Mouse (Mus musculus): ENCODE measurements around the gene Brd2. TPM values are rescaled to one million over a fixed set of nuclear protein-coding genes. Genes with fewer than 3 reads are reported as not detected.
A peak's percentile ranks its signal among the peaks of the same experiment; 100 is the strongest.

The Brd2 gene
- total RNA-seq, 2 experiments from 2014 or later: 182 to 193 TPM

DNA sequence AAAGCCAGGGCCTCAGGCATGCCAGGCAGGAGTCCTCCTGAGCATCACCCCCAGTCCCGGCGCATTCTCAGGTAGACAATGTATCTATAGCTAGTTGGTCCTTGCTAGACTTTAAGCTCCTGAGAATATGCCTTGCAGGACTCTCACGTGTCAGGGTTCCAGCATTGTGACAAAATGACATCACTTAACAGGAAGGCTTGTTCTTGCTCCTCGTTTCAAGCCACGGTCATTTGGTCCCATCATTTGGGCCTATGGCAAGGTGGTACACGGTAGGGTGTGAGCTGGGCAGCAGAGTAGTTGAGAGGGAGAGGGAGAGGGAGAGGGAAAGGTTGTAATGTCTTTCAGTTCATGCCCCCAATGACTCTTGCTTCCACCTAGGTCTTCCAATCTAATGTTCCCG is 9.5 kb upstream of the Brd2 start:
- DNase-seq: no peak

DNA sequence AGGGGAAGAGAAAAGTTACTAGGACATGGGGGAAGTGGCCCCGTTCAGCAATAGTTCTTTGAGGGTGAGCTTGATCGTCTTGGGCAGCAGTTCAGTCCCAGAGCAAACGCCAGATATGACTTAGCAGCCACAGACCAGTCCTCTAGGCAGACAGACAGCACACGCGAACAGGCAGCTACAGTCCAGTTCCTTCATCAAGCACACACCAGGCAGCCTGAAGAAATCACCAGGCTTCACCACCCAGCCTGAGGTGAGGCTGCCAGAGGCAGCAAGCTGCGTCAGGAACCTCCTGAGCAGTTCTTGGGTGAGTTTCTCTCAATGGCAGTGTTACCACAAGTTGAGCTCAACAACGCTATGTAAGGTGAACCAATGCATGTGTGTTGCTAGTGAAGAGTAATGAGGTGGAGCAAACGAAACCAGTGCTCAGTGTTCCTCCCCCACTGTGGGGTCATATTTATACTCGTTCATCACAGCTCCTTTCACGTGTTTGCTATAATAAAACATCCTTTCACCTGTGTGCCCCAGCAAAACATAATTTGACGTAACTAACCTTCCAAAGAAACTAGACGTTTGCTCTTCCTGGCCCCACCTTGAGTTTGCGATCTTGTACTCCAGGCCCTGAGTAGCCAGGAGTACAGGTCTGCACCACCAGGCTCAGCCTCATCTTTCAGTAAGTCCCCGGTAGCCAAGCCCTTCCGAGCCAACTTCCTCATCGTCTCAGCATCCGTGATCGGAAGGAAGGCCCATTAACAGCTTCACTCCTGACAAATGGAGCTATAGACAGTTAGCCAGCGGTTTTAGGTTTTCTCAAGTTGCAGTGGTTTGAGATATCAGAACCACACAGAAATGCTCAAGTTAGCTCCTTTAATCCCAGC is 7.9 kb upstream of the Brd2 start:
- DNase-seq: no peak

DNA sequence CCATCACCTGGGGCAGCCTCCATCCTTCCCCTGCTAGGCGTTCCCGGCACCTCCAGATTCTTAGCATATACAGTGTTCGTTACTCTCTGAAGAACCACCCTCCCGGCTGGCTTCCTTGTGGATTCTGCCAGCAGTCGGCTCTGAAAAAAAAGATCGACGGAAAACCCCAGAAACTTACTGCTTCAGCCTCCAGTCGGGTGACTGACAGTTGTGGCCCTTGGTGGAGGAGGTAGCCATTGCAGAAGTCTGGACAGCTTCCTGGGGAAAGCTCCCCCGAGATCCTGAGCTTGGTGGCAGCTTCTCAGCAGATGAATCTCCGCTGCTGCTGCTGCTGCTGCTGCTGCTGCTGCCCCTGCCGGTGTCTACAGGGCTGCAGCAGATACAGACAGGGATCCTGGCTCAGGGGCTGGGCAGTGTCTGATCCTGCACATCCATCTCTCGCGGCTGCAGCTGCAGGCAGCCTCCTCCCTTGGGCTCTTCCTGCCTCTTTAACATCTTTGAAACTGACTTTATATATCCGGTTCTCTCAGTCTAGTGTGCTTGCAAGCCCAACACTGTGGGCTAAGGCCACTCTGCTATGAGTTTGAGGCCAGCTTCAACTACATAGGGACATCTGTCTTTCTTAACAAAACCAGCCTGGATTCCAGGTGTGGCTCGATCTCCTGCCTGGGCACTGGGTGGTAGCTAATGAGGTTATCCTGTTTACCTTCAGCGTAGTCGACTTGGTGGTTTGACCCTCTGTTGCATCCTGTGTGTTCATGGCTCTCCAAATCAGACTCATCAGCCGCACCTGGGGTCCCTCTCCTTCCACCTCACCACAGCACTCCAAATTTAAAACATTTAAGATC is 6.7 kb upstream of the Brd2 start:
- no peak for DNase-seq

DNA sequence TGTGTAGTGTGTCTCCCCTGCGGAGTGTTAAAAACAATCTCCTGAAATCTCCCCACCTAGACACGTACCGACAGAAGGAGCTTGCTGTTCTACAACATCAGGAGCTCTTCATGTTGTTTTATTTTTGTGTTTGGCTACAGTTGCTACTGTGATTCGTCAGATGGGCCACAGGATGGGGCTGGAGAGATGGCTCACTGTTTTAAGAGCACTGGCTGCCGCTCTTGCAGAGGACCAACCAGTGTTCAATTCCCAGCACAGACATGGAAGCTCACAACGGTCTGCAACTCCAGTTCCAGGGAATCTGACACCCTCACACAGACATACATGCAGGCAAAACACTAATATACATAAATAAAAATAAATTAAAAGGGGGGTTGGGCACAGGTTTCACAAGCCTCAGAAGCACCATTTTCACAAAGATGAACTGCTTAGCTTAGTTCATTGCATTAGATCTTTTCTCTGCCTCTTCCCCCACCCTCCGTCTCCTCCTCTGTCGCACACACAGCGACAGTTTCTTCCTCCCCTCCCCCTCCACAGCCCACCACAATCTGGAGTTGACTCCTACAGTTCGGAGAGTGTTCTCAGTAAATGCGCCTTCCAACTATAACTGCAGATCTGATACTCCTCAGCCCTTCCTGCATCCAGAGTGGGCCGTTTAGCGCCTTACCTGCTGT is 6.0 kb upstream of the Brd2 start:
- DNase-seq: peak in 1 of 2 experiments; percentile 68

DNA sequence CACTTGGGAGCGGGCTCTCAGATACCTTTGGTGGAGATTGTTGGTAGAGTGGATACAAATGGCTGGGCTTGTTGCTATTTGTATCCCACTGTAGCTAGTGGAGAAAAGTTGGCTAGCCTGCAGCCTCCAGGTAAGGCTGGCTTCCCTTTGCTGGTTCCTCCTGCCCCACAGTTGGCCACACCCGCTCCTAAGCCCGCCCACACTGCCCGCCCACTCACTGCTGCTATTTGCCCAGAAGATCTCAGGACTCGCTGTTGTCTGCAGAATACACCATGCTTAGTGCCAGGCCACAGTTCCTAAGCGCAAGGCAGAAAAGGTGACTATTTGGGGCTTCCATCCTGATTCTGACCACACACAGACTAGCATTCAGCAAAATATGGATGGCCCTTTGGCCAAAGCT is 5.0 kb upstream of the Brd2 start:
- DNase-seq: peak in 1 of 2 experiments; percentile 66

DNA sequence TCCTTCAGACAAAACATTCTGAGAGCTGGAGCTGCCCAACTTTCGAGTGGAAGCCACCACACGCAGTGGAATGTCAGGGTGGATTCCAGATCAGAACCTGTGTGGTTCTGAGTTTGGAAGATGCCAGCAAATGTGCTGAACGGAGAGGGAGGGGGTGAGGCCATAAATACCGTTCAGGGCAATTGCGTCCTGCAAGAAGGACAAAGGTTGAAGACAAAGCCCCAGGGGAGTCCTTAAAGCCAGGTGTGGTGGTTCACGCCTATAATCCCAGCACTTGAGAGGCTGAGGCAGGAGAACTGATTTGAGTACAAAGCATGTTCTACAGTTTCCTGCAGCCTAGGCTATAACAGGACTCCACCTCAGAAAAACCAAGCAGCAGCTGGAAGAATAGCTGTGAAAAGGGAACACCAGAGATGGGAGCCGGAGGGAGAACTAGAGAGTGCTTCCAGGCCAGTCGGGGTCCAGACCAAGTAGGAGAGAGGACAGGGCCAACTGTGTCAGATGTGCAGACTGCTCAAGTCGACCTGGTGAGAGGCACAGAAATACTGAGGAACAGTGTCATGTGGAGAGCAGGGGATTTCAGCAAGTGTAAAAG is 4.5 kb upstream of the Brd2 start:
- no peak for DNase-seq

DNA sequence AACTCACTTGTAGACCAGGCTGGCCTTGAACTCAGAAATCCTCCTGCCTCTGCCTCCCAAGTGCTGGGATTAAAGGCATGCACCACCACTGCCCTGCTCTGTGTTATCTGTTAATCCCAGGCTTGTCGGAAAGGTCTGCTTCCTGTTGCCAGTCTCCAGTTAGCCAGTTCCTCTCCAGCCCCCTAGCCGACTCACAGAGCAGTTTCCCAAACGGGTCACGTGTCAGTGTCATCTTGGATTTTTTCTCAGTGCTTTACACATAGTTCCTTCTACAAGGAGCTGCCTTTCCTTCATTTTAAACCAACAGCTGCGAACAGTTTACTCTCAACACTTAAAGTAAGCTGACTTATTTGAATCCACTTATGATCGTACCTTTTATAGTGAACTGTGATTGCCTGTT is 2.2 kb upstream of the Brd2 start:
- no peak for DNase-seq

DNA sequence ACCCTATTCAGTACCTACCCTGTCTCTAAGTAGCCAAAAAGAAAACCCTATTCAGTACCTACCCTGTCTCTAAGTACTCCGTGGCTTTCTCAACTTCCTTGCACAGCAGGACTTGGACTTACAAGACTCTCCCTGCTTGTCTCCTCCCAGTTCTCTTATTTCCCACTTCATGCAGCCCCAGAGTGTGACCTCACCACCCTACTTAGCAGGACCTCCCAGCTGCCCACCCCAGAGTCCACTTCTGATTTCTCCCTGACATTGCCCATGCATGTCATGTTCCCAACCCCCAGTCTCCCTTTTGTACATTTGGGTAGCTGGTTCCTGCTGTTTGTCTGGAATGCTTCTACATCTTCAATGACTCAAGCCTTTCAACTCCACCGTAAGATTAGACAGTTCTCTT is 1.1 kb upstream of the Brd2 start:
- no peak for DNase-seq

DNA sequence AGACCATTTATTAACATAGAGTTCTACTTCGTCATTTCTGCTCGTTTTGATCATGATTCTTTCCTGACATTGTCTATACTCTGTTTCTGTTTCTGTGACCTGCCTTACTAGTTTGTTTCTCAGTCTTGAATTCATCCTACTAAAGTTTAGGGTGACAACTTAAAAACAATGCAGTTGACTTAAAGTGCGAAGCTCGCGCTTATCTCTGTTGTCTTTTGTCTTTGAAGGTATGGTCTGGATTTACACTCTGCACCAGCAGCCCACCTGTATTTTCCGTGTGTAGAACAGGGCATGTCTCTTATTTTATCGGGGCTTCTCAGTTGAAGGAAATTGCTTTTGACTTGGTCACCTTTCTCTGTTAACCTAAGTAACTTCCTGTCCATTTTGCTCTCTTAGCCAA is 677 bp upstream of the Brd2 start:
- DNase-seq: no peak

DNA sequence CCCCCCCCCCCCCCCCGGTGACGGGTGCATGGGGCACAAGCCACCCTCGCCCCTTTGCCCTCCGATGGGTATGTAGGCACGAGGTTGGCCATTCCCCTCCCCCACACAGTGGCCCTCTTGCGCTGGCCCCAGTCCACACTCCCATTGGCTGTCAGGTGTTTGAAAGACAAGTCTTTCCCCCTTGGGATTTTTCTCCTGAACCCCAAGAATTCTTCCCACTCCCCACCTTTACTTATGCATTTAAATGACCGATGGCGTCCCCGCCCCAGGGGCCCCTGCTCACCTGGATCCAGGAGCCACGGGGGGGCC is 601 bp downstream of the Brd2 start:
- no peak for DNase-seq

DNA sequence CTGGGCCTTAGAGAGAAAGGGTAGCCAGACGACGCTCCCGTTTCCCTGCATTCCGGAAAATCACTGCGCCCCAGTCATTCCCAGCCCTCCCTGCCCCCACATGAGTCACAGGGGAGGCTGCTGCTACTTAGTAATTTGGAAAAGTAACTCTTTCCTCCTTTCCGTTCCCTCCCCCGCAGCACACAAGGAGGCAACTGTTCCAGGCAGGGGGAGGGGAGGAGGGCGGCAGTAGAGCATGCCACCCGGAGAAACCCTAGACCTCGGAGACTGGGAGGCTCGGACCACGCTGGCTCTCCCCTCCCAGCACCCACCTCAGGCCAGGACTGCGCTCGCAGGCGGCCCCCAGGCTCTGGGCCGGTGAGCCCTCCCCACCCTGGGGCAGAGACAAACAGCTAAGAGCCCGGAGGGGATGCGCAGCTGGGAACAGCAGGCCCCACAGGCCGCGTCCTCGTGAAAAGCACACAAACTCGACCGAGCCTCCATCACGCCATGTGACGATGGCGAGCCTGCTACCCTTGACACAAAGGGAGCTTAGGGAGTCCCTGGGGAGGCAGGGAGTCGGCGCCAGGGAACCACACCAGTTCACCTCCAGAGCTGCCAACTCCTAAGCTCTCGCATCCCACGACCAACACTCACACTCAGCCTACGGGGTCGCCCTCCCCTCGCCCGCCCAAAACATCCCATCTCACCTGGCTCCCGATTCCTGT is 1.1 kb downstream of the Brd2 start:
- peak; percentile 89 to 90 for DNase-seq

DNA sequence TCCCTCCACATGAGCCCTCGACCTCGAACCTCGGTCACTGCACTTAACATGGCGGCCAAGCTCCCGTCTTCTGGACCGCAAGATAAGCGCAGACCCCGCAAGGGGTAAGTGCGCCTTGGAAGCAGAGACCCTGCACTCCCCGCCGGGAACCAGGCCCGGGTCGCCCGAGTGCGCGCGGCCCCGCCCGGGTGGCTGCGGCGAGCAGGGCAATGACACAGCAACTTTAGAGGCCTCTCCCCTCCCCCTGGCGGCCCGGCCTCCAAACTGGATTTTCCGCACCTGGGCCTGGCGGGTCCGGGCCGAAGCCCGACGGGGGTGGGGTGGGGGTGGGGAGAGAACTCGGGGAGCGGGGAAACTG is 1.6 kb downstream of the Brd2 start:
- DNase-seq: peak; percentile 70 to 81

DNA sequence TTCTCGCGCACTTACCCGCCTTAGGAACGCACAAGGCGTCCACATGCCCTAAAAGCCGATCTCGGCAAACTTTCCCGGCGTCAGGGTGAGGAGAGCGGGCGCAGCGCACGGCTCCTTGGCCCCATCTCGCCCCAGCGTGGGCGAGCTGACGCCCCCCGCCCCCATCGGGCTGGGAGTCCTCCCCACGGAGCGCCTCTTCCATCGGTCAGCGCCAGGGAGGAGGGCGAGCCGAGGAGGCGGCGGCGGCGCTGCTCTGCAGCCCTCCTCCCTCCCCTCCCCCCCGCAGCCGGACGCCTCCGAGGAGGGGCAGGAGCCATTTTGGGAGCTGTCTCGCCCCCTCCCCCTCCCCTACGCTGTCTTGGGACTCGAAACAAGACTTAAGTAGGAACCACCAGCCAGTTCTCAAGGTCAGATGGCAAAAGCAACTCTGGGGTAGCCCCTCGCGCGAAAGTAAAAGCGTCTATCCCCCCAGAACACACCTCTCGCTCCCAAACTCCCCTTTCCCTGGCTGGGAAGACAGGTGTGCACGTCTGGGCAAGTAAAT is 2.2 kb downstream of the Brd2 start:
- DNase-seq: peak; percentile 83

DNA sequence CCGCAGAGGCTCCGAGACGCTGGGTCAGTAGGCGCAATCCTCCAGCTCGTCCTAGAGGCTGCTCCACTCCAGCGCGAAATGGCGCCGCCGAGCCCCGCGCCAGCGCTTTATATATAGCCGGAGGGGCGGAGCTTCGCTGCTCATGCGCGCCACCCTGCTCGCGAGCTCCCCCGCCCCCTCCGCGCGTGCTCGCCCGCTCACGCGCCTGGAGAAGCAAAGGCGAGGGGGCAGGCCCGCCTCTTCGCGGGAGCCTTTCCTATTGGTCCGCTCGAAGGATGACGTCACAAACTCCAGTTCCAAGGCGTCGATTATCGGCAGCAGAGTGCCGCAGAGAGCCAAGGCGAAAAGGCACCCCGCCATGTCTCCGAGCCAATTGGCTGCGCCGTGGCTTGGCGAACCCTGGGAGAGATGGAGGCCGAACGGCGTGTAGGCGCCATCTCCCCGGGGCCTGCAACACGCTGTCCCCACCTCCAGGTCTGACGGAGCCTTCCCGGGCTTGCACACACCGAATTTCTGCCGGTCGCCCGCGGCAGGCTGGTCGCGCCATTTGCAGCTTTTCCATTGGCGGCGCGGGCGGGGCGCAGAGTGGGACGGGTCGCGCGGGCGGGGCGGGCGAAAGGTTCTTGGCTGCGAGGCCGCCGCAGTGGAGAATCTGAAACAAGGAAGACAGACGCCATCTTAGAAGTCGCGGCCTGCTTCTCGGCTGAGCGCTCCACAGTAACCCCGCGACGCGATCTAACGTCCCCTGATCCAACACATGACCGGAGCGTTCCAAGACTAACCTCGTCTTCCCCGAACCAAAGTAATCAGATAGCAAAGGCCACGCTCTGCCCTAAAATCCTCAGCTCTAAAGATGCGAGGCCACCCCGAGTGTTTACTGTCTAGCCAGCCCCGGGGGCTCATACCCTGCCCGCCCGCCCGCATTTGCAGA is 2.9 kb downstream of the Brd2 start, which contains the start of gene H2-DMa:
Gene H2-DMa (plus strand): TSS at position 293 of the 931 bp plus-strand sequence.
- DNase-seq: peak; percentile 99

DNA sequence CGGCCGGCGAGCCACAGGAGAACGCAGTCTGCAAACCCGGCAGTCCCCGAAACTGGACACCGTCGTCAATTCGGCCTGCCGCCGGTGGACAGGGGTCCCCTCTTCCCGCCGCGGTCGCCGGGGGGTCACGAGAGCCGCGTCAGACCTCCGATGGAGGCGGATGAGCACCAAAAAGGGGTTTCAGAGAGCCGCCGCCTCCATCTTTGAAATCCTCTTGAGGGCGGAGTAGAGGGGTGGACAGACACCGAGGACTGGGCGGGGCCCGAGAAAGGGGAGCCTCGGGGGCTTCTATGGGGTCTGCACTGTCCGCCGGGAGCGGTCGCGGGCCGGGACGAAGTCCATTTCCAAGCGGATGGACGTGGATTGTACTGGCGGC is 3.6 kb downstream of the Brd2 start:
- no peak for DNase-seq

DNA sequence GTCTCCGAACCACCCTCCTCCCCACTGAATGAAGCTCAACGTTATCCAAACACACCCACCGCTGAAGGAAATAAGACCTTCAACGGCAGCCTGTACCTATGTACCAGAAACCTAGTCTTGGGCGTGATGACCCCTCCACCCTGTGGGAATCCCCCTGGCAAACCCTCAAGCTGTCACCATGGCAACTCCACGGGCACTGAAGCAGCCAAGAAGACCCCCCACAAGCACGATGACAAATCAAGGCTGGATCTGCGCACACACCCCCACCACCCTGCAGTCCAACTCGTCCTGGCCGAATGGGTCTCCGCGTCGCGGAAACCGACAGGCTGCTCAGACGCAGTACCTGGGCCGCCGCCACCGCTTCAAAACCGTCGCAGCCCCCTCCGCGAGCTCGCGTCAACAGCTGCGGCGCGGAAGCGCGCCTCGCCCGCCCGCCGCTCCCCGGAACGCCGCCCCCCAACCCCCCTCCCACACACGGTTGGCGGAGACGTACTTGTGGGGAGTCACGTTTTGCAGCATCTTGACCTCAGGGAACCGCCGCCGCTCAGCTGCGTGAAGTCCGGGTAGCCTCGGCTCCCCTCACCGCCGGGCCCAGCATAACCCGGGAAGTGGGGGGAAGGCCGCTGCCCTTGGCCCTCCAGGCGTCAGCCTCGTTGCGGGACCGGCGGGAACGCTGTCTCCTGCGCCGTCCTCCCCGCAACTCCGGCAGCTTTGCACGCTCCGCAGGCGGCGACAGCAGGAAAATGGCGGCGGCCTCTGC is 4.1 kb downstream of the Brd2 start:
- no peak for DNase-seq

DNA sequence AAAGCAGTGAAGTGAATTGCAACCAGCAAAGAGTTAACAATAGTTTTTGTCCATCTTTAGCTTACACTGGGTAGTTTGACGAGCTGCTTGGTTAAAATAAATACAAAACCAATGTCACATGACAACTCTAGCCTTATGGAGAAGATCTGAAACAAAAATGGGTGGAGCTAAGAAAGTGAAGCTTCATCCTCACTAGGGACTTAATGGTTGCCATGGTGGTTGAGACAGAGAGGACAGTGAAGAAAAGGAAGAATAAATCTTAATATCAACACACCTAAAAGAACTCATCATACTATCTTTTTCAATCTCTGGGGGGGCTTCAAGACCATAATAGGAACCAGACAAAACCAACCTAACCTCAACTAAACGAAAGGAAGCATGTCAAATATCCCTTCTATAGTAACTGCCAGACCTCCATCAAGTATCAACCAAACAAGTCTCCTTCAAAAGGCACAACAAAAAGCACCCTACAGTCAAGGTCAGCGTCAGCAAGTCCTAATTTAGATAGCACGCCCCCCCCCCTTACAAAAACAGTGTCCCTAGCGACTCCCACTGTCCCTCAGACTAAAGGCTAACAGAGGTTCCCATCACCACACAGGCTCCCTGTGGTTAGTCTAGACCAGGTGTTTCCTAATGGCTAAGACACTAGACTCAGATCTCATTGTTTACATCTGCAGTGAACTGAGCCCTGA is 4.9 kb downstream of the Brd2 start:
- no peak for DNase-seq

DNA sequence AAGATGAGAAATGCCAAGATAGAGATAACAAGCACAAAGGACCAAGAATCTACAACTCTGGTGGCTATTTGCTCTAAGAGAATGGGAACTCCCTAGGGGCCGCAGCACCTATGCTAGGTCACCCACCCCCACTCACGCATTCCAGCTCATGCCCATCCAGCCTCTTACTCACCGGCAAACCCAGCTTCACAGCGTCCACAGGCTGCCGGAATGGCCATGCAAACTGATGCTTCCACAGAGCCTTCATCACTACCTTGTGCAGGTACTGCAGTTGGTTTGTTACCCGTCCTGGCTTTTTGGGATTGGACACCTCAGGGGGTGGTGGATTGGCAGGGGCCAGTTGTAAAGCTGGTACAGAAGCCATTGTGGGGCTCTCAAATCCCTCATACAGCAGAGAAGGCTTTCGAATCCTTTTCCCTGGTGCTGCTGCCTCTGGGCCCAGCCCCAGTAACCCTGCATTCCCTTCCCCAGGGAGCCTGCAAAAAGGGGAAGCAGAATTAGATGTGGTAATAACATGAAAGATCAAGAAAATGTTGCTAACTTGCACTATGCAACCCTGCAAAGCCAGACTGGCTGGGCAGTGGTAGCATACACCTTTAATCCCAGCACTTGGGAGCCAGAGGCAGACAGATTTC is 5.6 kb downstream of the Brd2 start:
- no peak for DNase-seq

DNA sequence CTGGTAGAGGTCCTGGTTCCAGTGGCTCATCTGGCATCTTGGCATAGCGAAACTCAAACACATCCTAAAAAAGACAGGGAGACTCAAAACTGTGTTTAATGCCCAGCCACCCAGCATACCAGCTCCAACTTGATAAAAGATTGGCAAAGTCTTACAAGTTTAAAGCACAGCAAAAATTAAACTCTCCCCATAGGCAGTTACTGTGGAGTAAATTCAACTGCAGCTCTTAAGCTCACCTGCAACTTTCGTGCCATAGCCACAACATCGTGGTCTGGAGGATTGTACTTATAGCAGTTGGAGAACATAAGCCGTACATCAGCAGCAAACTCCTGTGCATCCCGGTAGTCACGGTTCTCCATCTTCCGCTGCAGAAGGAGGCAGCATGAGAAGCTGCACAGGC is 8.3 kb downstream of the Brd2 start:
- no peak for DNase-seq
